Mouse (Mus musculus) intestine, embryonic 14.5 days (tissue): ENCODE measurements at regions not wholly inside any gene's neighbourhood (a gene's known extent, or its start where the extent isn't known, plus 50 kb on each side); places are given as distances from the start of the nearest gene placed in this dataset.

Experiments
- ATAC-seq: fragments of 200-750 bp; cut with Nextera tagmentation; replicated peaks from 2 replicates; pipeline ENCODE4 v1.8.0; 2017; ENCODE audit warnings: low read depth, moderate number of reproducible peaks, moderate TSS enrichment, moderate library complexity; ENCODE audit not compliant: low FRiP score, low TSS enrichment
- DNase-seq: peaks from one replicate; pipeline ENCODE4 v3.0.0-alpha.2; 2018; ENCODE audit warnings: low spot score
- H3K27ac ChIP-seq: fragments of 300-500 bp; sonication (generic); 2 replicates; pipeline ENCODE4 v1.5.1; 2014; ENCODE audit warnings: low read depth, mild to moderate bottlenecking, control low read depth
- H3K27me3 ChIP-seq: fragments of 300-500 bp; sonication (generic); replicated peaks from 2 replicates; pipeline ENCODE4 v1.6.1; 2014; ENCODE audit warnings: low read length, control low read depth; ENCODE audit not compliant: control insufficient read depth, insufficient read depth
- H3K36me3 ChIP-seq: fragments of 300-500 bp; sonication (generic); 2 replicates; pipeline ENCODE4 v1.6.1; 2014; ENCODE audit warnings: low read length, control low read depth; ENCODE audit not compliant: control insufficient read depth, insufficient read depth
- H3K4me1 ChIP-seq: fragments of 300-500 bp; sonication (generic); replicated peaks from 2 replicates; pipeline ENCODE4 v1.6.1; 2014; ENCODE audit warnings: low read length, control low read depth, mixed read lengths; ENCODE audit not compliant: control insufficient read depth, insufficient read depth
- H3K4me2 ChIP-seq: fragments of 300-500 bp; sonication (generic); 2 replicates; pipeline ENCODE4 v1.6.1; 2014; ENCODE audit warnings: low read length
- H3K4me3 ChIP-seq: fragments of 300-500 bp; sonication (generic); 2 replicates; pipeline ENCODE4 v1.5.1; 2014; ENCODE audit warnings: low read depth, low read length, control low read depth, mixed read lengths
- H3K9ac ChIP-seq: fragments of 300-500 bp; sonication (generic); 2 replicates; pipeline ENCODE4 v1.6.1; 2014; ENCODE audit warnings: mild to moderate bottlenecking, low read length
- H3K9me3 ChIP-seq: fragments of 300-500 bp; sonication (generic); 2 replicates; pipeline ENCODE4 v1.6.1; 2016; ENCODE audit warnings: low read length, control low read depth; ENCODE audit not compliant: control insufficient read depth
- WGBS: fragments of 180-500 bp; shearing (Covaris S2); extraction: QIAGEN DNeasy Blood & Tissue Kit; methylation state at CpG from one replicate; pipeline ENCODE4 v1.1.7; 2014; 5-methylcytosine and 5-hydroxymethylcytosine counted together

GRCm38 (mm10) chr1:155028147-155028546 is 71.3 kb downstream of the Ier5 start:
- WGBS = 61% methylated on average over 6 of the region's 6 CpGs

GRCm38 (mm10) chr1:155027583-155027982 is 71.9 kb downstream of the Ier5 start:
- Histone ChIP-seq H3K27me3 (no peaks in the 10 kb centered on the region), H3K27ac (no peak overlapping the region), H3K4me2 (no peak overlapping the region), H3K4me1 (peaks cover 20% of the 10 kb centered on the region; the same call in 1 of the 2 replicates), H3K4me3 (no peak overlapping the region), H3K9ac (no peak overlapping the region), H3K9me3 (no peaks in the 10 kb centered on the region), H3K36me3 (no peaks in the 10 kb centered on the region)
- ATAC-seq = peak; percentile 57; the same call in 1 of the 2 replicates
- WGBS = 31% methylated on average over 8 of the region's 8 CpGs
- DNase-seq = no peak

More at GRCm38 (mm10) chr1:155028147-155028546, 71.3 kb downstream of the Ier5 start:
- H3K4me1 ChIP-seq = peaks cover 20% of the 10 kb centered on the region; the same call in 1 of the 2 replicates
- H3K4me3 ChIP-seq = no peak overlapping the region
- no peaks in the 10 kb centered on the region for H3K9me3 ChIP-seq
- H3K4me2 ChIP-seq = 0 out of 2 replicates have a peak overlapping the region, but pooled peaks have one; percentile 6
- no peaks in the 10 kb centered on the region for H3K36me3 ChIP-seq
- no peak overlapping the region for H3K27ac ChIP-seq
- no peaks in the 10 kb centered on the region for H3K27me3 ChIP-seq
- ATAC-seq (0 out of 2 replicates have a peak, but pooled peaks have one; percentile 9), DNase-seq (no peak)
- no peak overlapping the region for H3K9ac ChIP-seq

GRCm38 (mm10) chr1:155025862-155026478 is 73.5 kb downstream of the Ier5 start:
- peak; percentile 85 for DNase-seq
- ATAC-seq = no peak
- Histone ChIP-seq H3K27ac (no peak overlapping the region), H3K4me3 (no peak overlapping the region), H3K9me3 (no peaks in the 10 kb centered on the region), H3K4me1 (peaks cover 20% of the 10 kb centered on the region; the same call in 1 of the 2 replicates), H3K9ac (no peak overlapping the region), H3K36me3 (no peaks in the 10 kb centered on the region), H3K27me3 (no peaks in the 10 kb centered on the region), H3K4me2 (no peak overlapping the region)
- 23% methylated on average over 5 of the region's 5 CpGs for WGBS

GRCm38 (mm10) chr1:155023324-155023723 is 76.1 kb downstream of the Ier5 start:
- DNase-seq (no peak), ATAC-seq (no peak)
- no peaks in the 10 kb centered on the region for H3K36me3 ChIP-seq
- no peak overlapping the region for H3K4me3 ChIP-seq
- 77% methylated on average over 11 of the region's 11 CpGs for WGBS
- no peak overlapping the region for H3K9ac ChIP-seq
- H3K9me3 ChIP-seq = no peaks in the 10 kb centered on the region
- H3K4me1 ChIP-seq = peaks cover 12% of the 10 kb centered on the region; the same call in 1 of the 2 replicates
- H3K4me2 ChIP-seq = no peak overlapping the region
- H3K27ac ChIP-seq = no peak overlapping the region
- no peaks in the 10 kb centered on the region for H3K27me3 ChIP-seq

GRCm38 (mm10) chr1:155015669-155016068 is 83.8 kb downstream of the Ier5 start:
- peaks cover 5% of the 10 kb centered on the region; the same call in 1 of the 2 replicates for H3K4me1 ChIP-seq
- H3K9ac ChIP-seq = no peak overlapping the region
- ATAC-seq (no peak), DNase-seq (no peak)
- H3K4me3 ChIP-seq = no peak overlapping the region
- H3K36me3 ChIP-seq = no peaks in the 10 kb centered on the region
- H3K9me3 ChIP-seq = no peaks in the 10 kb centered on the region
- H3K4me2 ChIP-seq = no peak overlapping the region
- no peak overlapping the region for H3K27ac ChIP-seq
- WGBS = 89% methylated on average over 3 of the region's 3 CpGs
- H3K27me3 ChIP-seq = no peaks in the 10 kb centered on the region

GRCm38 (mm10) chr1:155014944-155015343 is 84.5 kb downstream of the Ier5 start:
- Histone ChIP-seq H3K4me2 (no peak overlapping the region), H3K4me1 (peaks cover 5% of the 10 kb centered on the region; the same call in 1 of the 2 replicates), H3K36me3 (no peaks in the 10 kb centered on the region), H3K9me3 (no peaks in the 10 kb centered on the region), H3K27me3 (no peaks in the 10 kb centered on the region), H3K27ac (no peak overlapping the region), H3K9ac (no peak overlapping the region), H3K4me3 (no peak overlapping the region)
- DNase-seq (no peak), ATAC-seq (no peak)
- 89% methylated on average over 3 of the region's 3 CpGs for WGBS

GRCm38 (mm10) chr1:155013784-155014183 is 85.7 kb downstream of the Ier5 start:
- Histone ChIP-seq H3K36me3 (no peaks in the 10 kb centered on the region), H3K9ac (no peak overlapping the region), H3K4me2 (no peak overlapping the region), H3K27ac (0 out of 2 replicates have a peak overlapping the region, but pooled peaks have one; percentile 11), H3K27me3 (no peaks in the 10 kb centered on the region), H3K9me3 (no peaks in the 10 kb centered on the region), H3K4me1 (peaks cover 5% of the 10 kb centered on the region; the same call in 1 of the 2 replicates), H3K4me3 (no peak overlapping the region)
- DNase-seq (no peak), ATAC-seq (no peak)
- 44% methylated on average over 4 of the region's 4 CpGs for WGBS

- DNase-seq (no peak), ATAC-seq (no peak)
- 27% methylated on average over 4 of the region's 4 CpGs for WGBS
- peaks cover 5% of the 10 kb centered on the region; the same call in 1 of the 2 replicates for H3K4me1 ChIP-seq
- no peaks in the 10 kb centered on the region for H3K27me3 ChIP-seq
- no peak overlapping the region for H3K9ac ChIP-seq
- H3K4me3 ChIP-seq = no peak overlapping the region
- no peaks in the 10 kb centered on the region for H3K9me3 ChIP-seq
- no peaks in the 10 kb centered on the region for H3K36me3 ChIP-seq
- H3K27ac ChIP-seq = 0 out of 2 replicates have a peak overlapping the region, but pooled peaks have one; percentile 11
- no peak overlapping the region for H3K4me2 ChIP-seq
These were observed 86.1 kb downstream of the Ier5 start for GRCm38 (mm10) chr1:155013361-155013760.
